Mouse (Mus musculus) cortical plate, adult 2 months (tissue): ENCODE results near the gene Slc34a3. TPM values are rescaled to one million over a fixed set of nuclear protein-coding genes. Genes with fewer than 3 reads are reported as not detected.
A peak's percentile ranks its signal among the peaks of the same experiment; 100 is the strongest.

Source experiments
- H3K27ac ChIP-seq: fragments of 200-500 bp; 2 replicates; pipeline ENCODE4 v1.5.1; 2012; ENCODE audit warnings: low read length, control low read depth, inconsistent platforms; ENCODE audit not compliant: insufficient read depth
- H3K4me1 ChIP-seq: fragments of 200-500 bp; 2 replicates; pipeline ENCODE4 v1.6.1; 2011; ENCODE audit warnings: low read length; ENCODE audit not compliant: control insufficient read depth, insufficient read depth
- H3K4me3 ChIP-seq: fragments of 200-500 bp; 2 replicates; pipeline ENCODE4 v1.5.1; 2011; ENCODE audit warnings: mild to moderate bottlenecking, low read length, control low read depth; ENCODE audit not compliant: insufficient read depth
- CTCF ChIP-seq: fragments of 200-500 bp; IDR thresholded peaks from 2 replicates; pipeline ENCODE4 v1.5.1; 2011; ENCODE audit warnings: mild to moderate bottlenecking, control low read depth, low read length; ENCODE audit not compliant: insufficient read depth; ENCODE audit errors: extremely low read depth
- POLR2A ChIP-seq: fragments of 200-500 bp; IDR thresholded peaks from 2 replicates; pipeline ENCODE4 v1.6.1; 2011; ENCODE audit warnings: mild to moderate bottlenecking, low read length, control low read depth; ENCODE audit not compliant: insufficient read depth; ENCODE audit errors: extremely low read depth
- polyA plus RNA-seq: library from polyadenylated mRNA; depleted of rRNA; stranded (reverse); fragments of >200 nt; gene quantifications from 2 replicates; pipeline ENCODE4 v1.2.3, GENCODE M21; 2012

The Slc34a3 gene
- polyA plus RNA-seq, 1 experiment = 0.44 TPM

DNA sequence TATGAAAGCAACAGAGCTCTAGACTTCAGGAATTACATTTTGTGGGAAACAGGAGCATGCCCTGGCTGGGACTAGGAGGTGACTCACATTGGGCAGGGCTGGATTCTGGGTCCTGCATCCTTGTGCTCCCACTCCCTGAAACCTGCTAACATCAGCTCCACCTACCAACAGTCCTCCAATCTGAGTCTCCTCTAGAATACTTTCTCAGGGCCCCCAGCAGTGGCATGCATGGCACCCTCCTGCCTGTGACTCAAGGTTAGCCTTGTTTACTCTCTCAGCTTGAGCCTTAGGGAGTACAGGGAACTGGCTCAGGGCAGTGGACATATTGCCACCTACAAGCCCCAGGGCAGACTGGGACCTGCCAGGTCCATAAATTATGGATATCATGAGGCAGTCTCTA lies 3.9 kb upstream of the Slc34a3 start:
- H3K27ac ChIP-seq = no peak overlapping the region
- peaks cover 3% of the 10 kb centered on the region; the same call in 1 of the 2 replicates for H3K4me1 ChIP-seq
- no peak overlapping the region for H3K4me3 ChIP-seq
- TF ChIP-seq POLR2A (no peak), CTCF (no peak)

GRCm38 (mm10) chr2:25237522-25237921 lies 3.4 kb upstream of the Slc34a3 start:
- Histone ChIP-seq H3K27ac (no peak overlapping the region), H3K4me3 (no peak overlapping the region), H3K4me1 (peaks cover 3% of the 10 kb centered on the region; the same call in 1 of the 2 replicates)
- TF ChIP-seq CTCF = no peak
- no peak for TF ChIP-seq POLR2A

GRCm38 (mm10) chr2:25236614-25237013 lies 2.5 kb upstream of the Slc34a3 start, which contains the start of gene Rnf224:
TSS of gene Rnf224 (minus strand) at chr2:25236787.
- no peak for TF ChIP-seq POLR2A
- TF ChIP-seq CTCF = no peak
- Histone ChIP-seq H3K27ac (no peak within 1 kb of the TSS), H3K4me1 (peaks cover 2% of the 10 kb centered on the region; the same call in 1 of the 2 replicates), H3K4me3 (no peak within 1 kb of the TSS)

- TF ChIP-seq POLR2A (no peak), CTCF (no peak)
- Histone ChIP-seq H3K4me3 (no peak overlapping the region), H3K27ac (no peak overlapping the region), H3K4me1 (no peaks in the 10 kb centered on the region)
Measured at GRCm38 (mm10) chr2:25234551-25235220, 522 bp upstream of the Slc34a3 start.

- no peak for TF ChIP-seq CTCF
- no peak for TF ChIP-seq POLR2A
- no peak overlapping the region for H3K27ac ChIP-seq
- no peaks in the 10 kb centered on the region for H3K4me1 ChIP-seq
- H3K4me3 ChIP-seq = no peak overlapping the region
Measured at GRCm38 (mm10) chr2:25233421-25233820, 743 bp downstream of the Slc34a3 start.

GRCm38 (mm10) chr2:25231038-25231437 lies 3.1 kb downstream of the Slc34a3 start:
- no peaks in the 10 kb centered on the region for H3K4me1 ChIP-seq
- H3K4me3 ChIP-seq = no peak overlapping the region
- no peak for TF ChIP-seq POLR2A
- no peak for TF ChIP-seq CTCF
- H3K27ac ChIP-seq = no peak overlapping the region

- no peak overlapping the region for H3K27ac ChIP-seq
- no peaks in the 10 kb centered on the region for H3K4me1 ChIP-seq
- no peak for TF ChIP-seq POLR2A
- TF ChIP-seq CTCF = no peak
- H3K4me3 ChIP-seq = no peak overlapping the region
Measured at GRCm38 (mm10) chr2:25230581-25230980, 3.6 kb downstream of the Slc34a3 start.

DNA sequence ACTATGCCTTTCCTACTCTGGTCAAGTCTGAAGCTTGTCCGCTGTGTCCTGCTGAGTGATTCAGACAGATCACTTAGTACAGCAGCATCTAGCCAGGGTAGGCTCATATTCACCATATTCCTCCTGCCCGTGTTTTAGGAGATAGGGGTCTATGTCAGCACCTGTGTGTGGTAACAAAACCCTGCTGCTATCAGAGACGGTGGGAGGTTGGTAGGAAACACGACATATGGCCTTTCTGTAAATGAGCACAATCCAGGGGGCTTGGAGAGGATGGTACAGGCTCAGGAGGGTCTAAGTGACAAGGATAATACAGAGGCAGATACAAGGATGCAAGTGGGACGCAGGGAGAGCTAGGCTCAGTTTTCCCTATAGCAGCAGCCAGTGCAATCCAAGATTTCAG lies 4.6 kb downstream of the Slc34a3 start:
- Histone ChIP-seq H3K4me1 (no peaks in the 10 kb centered on the region), H3K27ac (no peak overlapping the region), H3K4me3 (no peak overlapping the region)

DNA sequence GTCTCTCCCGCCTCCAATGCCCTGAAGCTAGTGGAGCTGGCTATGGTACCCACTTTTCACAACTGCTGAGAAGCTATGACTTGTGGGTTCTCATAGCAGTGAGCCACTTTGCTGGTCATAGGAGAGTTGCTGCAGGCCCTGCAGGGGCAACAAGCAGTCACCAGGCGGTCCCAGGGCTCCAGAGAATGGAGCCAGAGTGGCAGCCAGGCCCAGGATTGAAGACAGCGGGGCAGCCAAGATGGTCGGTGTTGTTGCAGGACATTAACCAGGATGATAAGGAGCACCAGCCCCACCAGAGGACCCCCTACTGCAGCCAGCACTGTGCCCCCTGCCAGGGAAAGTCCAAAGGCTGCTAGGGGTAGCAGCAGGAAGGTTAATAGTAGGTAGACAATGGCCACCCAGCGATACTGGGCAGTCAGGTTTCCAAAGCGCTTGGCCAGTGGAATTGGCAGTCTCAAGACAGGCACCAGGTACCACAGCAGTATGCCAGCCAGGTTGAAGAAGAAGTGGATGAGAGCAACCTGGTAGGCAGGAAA lies 5.1 kb downstream of the Slc34a3 start:
- Histone ChIP-seq H3K4me1 (no peaks in the 10 kb centered on the region), H3K4me3 (no peak overlapping the region), H3K27ac (no peak overlapping the region)
- no peak for TF ChIP-seq POLR2A
- no peak for TF ChIP-seq CTCF

More for the DNA sequence above, 4.6 kb downstream of the Slc34a3 start:
- TF ChIP-seq POLR2A (no peak), CTCF (no peak)

DNA sequence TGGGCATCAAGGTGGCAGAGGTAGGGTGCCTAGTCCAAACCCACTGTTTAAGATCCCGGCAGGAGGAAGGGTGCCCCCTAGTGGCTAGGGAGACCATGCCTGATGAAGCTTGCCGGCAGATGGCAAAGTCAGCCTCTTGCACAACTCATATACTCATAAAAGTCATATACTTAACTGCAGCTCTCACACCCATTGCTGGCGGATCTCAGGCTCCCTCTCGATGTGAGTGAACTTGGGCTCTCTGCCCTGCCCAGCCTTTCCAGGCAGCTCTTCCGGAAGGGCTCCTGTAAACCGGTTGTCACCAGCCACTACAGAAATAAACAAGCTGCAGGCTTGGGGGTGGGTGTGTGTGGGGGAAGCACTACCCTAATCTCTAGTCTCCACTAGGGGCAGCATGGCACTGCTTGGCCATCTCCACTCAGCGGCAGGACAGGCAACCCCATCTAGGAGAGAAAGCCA lies 5.7 kb downstream of the Slc34a3 start:
- peaks cover 2% of the 10 kb centered on the region; the same call in 1 of the 2 replicates for H3K4me1 ChIP-seq
- H3K27ac ChIP-seq = 0 out of 2 replicates have a peak overlapping the region, but pooled peaks have one; percentile 15
- H3K4me3 ChIP-seq = peak overlapping the region; percentile 2; the same call in 1 of the 2 replicates
- no peak for TF ChIP-seq POLR2A
- peak; percentile 82 for TF ChIP-seq CTCF
